Mouse (Mus musculus) lung, postnatal 4 days (tissue): ENCODE results near the gene Epn1.

Experiments used
- DNase-seq, 2 experiments: peaks; one replicate each; pipeline ENCODE4 v3.0.0; 2021

The Epn1 gene

GRCm38 (mm10) chr7:5080010-5080751, at the start of gene Epn1:
Gene Epn1, plus strand, starts transcription at chr7:5080235.
- peak; percentile 97 to 98 for DNase-seq

GRCm38 (mm10) chr7:5030554-5031275, 49.3 kb upstream of the Epn1 start:
- DNase-seq: no peak

- no peak for DNase-seq
Observed at GRCm38 (mm10) chr7:5031496-5031895, 48.5 kb upstream of the Epn1 start.

- DNase-seq: no peak
Observed at GRCm38 (mm10) chr7:5033818-5034217, 46.2 kb upstream of the Epn1 start, which contains the start of gene 4632433K11Rik. Gene 4632433K11Rik, plus strand, starts transcription at chr7:5034118.

- no peak for DNase-seq
Observed at GRCm38 (mm10) chr7:5035628-5036027, 44.4 kb upstream of the Epn1 start.

GRCm38 (mm10) chr7:5036136-5036535, 43.9 kb upstream of the Epn1 start:
- DNase-seq: no peak

- DNase-seq: no peak
Observed at GRCm38 (mm10) chr7:5037026-5037425, 43.0 kb upstream of the Epn1 start.

- no peak for DNase-seq
Observed at GRCm38 (mm10) chr7:5037467-5037866, 42.6 kb upstream of the Epn1 start.

GRCm38 (mm10) chr7:5038109-5038732, 41.8 kb upstream of the Epn1 start, which contains the start of gene Zfp784:
Gene Zfp784, minus strand, starts transcription at chr7:5038446.
- peak; percentile 96 for DNase-seq

- no peak for DNase-seq
Observed at GRCm38 (mm10) chr7:5038940-5039339, 41.1 kb upstream of the Epn1 start.

- no peak for DNase-seq
Observed at GRCm38 (mm10) chr7:5044981-5045380, 35.1 kb upstream of the Epn1 start.

GRCm38 (mm10) chr7:5046112-5046511, 33.9 kb upstream of the Epn1 start:
- no peak for DNase-seq

- DNase-seq: peak in 1 of 2 experiments; percentile 53
Observed at GRCm38 (mm10) chr7:5047313-5047712, 32.7 kb upstream of the Epn1 start.

GRCm38 (mm10) chr7:5051193-5052192, 28.5 kb upstream of the Epn1 start, which contains the start of gene Zfp580:
Gene Zfp580, plus strand, starts transcription at chr7:5051538.
- DNase-seq: peak; percentile 88 to 90

GRCm38 (mm10) chr7:5052438-5052837, 27.6 kb upstream of the Epn1 start:
- no peak for DNase-seq

- DNase-seq: peak in 1 of 2 experiments; percentile 37
Observed at GRCm38 (mm10) chr7:5052931-5053343, 27.1 kb upstream of the Epn1 start.

- no peak for DNase-seq
Observed at GRCm38 (mm10) chr7:5053456-5054179, 26.4 kb upstream of the Epn1 start.

- DNase-seq: peak in 1 of 2 experiments; percentile 29
Observed at GRCm38 (mm10) chr7:5056651-5057263, 23.3 kb upstream of the Epn1 start.

- no peak for DNase-seq
Observed at GRCm38 (mm10) chr7:5057381-5057780, 22.7 kb upstream of the Epn1 start.

- DNase-seq: peak in 1 of 2 experiments; percentile 24
Observed at GRCm38 (mm10) chr7:5057804-5058203, 22.2 kb upstream of the Epn1 start.

- no peak for DNase-seq
Observed at GRCm38 (mm10) chr7:5058631-5059030, 21.4 kb upstream of the Epn1 start.
